Mouse (Mus musculus) forebrain, embryonic 13.5 days (tissue): ENCODE data around the gene Actn1. TPM values are rescaled to one million over a fixed set of nuclear protein-coding genes. Genes with fewer than 3 reads are reported as not detected.

Experiments used
- ATAC-seq: fragments of 200-750 bp; cut with Nextera tagmentation; 2 replicates; pipeline ENCODE4 v1.8.0; 2017
- H3K27ac ChIP-seq: fragments of 300-500 bp; sonication (generic); 2 replicates; pipeline ENCODE4 v1.5.1; 2015; ENCODE audit warnings: inconsistent platforms, mild to moderate bottlenecking, moderate library complexity
- H3K27me3 ChIP-seq: fragments of 300-500 bp; sonication (generic); 2 replicates; pipeline ENCODE4 v1.6.1; 2015; ENCODE audit warnings: mild to moderate bottlenecking, inconsistent platforms
- H3K36me3 ChIP-seq: fragments of 300-500 bp; sonication (generic); 2 replicates; pipeline ENCODE4 v1.6.1; 2015; ENCODE audit warnings: mild to moderate bottlenecking, inconsistent platforms; ENCODE audit not compliant: poor library complexity, severe bottlenecking
- H3K4me1 ChIP-seq: fragments of 300-500 bp; sonication (generic); 2 replicates; pipeline ENCODE4 v1.6.1; 2015; ENCODE audit warnings: inconsistent platforms
- H3K4me2 ChIP-seq: fragments of 300-500 bp; sonication (generic); 2 replicates; pipeline ENCODE4 v1.6.1; 2015; ENCODE audit warnings: inconsistent platforms, mild to moderate bottlenecking, moderate library complexity
- H3K4me3 ChIP-seq: fragments of 300-500 bp; sonication (generic); 2 replicates; pipeline ENCODE4 v1.5.1; 2015; ENCODE audit warnings: mild to moderate bottlenecking, inconsistent platforms
- H3K9ac ChIP-seq: fragments of 300-500 bp; sonication (generic); 2 replicates; pipeline ENCODE4 v1.6.1; 2015; ENCODE audit warnings: mild to moderate bottlenecking, inconsistent platforms
- H3K9me3 ChIP-seq: fragments of 300-500 bp; sonication (generic); replicated peaks from 2 replicates; pipeline ENCODE4 v1.6.1; 2016; ENCODE audit warnings: inconsistent platforms
- WGBS: fragments of 180-500 bp; shearing (Covaris S2); methylation state at CpG from one replicate; pipeline ENCODE4 v1.1.7; 2015; 5-methylcytosine and 5-hydroxymethylcytosine counted together
- polyA plus RNA-seq: library from polyadenylated mRNA; unstranded; fragments of >200 nt; fragmentation: Nextera tagmentation; extraction: Ambion mirVana; gene quantifications from 2 replicates; pipeline ENCODE4 v1.2.1, GENCODE M21; 2015

Actn1 gene
- polyA plus RNA-seq, 1 experiment from 2014 or later, result 9.3 TPM

DNA sequence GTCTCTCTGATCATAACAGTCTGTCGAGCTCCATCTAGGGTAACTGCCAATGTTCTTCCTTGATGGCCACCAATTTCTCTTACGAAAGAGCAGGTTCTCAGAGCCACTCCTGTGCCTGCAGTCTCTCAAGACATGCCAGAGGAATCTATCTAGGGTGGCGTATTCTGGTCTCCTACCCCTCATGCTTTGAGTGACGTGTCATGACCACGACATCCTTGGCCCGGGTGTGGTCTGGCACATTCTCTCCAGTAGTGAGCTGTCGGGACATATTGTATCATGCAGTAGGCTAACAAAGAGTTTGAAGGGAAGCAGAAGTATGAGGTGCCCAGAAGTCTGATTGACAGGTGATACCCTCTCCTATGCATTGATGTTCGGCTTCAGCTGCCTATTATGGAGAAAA, 119.2 kb downstream of the Actn1 start:
- no peak overlapping the region for H3K9ac ChIP-seq
- no peaks in the 10 kb centered on the region for H3K27me3 ChIP-seq
- H3K36me3 ChIP-seq, result no peaks in the 10 kb centered on the region
- peaks cover 9% of the 10 kb centered on the region for H3K4me1 ChIP-seq
- H3K4me2 ChIP-seq, result no peak overlapping the region
- ATAC-seq, result no peak
- H3K9me3 ChIP-seq, result no peaks in the 10 kb centered on the region
- no peak overlapping the region for H3K4me3 ChIP-seq
- WGBS, result 85% methylated on average over 8 of the region's 8 CpGs
- H3K27ac ChIP-seq, result no peak overlapping the region

DNA sequence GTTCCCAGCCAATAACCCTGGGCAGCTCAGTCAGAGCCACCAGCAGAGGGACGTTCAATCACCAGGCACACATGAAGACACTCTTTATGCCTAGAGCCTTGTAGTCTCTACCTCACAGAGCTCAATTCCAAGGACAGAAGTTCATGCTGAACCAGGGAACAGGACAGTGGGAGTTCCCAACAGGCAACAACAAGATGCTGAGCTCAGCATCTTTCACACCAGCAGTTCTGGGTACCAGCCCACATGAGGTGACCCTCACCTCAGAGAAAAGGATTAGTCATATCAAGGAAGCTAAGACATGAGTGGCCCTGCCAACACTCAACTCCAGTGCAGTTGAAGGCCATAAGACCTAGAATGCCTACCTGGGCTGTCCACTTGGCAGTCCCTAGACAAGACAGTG, 122.4 kb downstream of the Actn1 start:
- Histone ChIP-seq H3K27ac (no peak overlapping the region), H3K4me1 (no peaks in the 10 kb centered on the region), H3K36me3 (no peaks in the 10 kb centered on the region), H3K27me3 (no peaks in the 10 kb centered on the region), H3K9ac (no peak overlapping the region), H3K4me3 (no peak overlapping the region), H3K9me3 (no peaks in the 10 kb centered on the region), H3K4me2 (no peak overlapping the region)
- WGBS, result 84% methylated on average over 1 of the region's 1 CpGs
- ATAC-seq, result no peak

DNA sequence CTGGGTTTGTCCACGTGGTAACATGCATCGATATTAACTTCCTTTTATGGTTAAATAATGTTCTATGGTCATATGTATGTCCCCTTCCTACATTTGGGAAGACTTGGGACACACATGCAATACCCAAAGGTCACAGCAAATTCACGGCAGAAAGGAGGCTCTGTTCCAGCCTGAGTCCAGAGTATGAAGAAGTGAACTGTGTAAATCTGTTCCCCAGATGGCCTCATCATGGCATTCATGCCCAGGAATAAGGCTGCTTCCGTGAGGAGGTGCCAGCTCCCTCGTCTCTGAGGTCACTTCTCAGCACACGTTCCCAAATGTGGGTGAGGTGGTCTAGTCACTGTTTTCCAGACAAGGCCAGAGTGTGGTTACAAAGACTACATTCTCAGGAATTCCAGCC, 122.9 kb downstream of the Actn1 start:
- Histone ChIP-seq H3K27me3 (no peaks in the 10 kb centered on the region), H3K9ac (no peak overlapping the region), H3K4me3 (no peak overlapping the region), H3K9me3 (no peaks in the 10 kb centered on the region), H3K27ac (no peak overlapping the region), H3K36me3 (no peaks in the 10 kb centered on the region), H3K4me2 (no peak overlapping the region), H3K4me1 (peaks cover 2% of the 10 kb centered on the region)
- ATAC-seq, result no peak
- 76% methylated on average over 6 of the region's 6 CpGs for WGBS

GRCm38 (mm10) chr12:80136264-80136930, 123.8 kb downstream of the Actn1 start:
- no peak for ATAC-seq
- no peaks in the 10 kb centered on the region for H3K27me3 ChIP-seq

GRCm38 (mm10) chr12:80135173-80135572, 125.0 kb downstream of the Actn1 start:
- Histone ChIP-seq H3K9ac (no peak overlapping the region), H3K27ac (no peak overlapping the region), H3K9me3 (no peaks in the 10 kb centered on the region), H3K4me1 (peaks cover 21% of the 10 kb centered on the region), H3K4me3 (no peak overlapping the region), H3K27me3 (no peaks in the 10 kb centered on the region), H3K4me2 (no peak overlapping the region), H3K36me3 (no peaks in the 10 kb centered on the region)
- 94% methylated on average over 8 of the region's 8 CpGs for WGBS
- no peak for ATAC-seq

More at GRCm38 (mm10) chr12:80136264-80136930, 123.8 kb downstream of the Actn1 start:
- H3K4me2 ChIP-seq, result no peak overlapping the region
- H3K4me1 ChIP-seq, result peaks cover 11% of the 10 kb centered on the region
- H3K36me3 ChIP-seq, result no peaks in the 10 kb centered on the region
- no peak overlapping the region for H3K4me3 ChIP-seq
- H3K9me3 ChIP-seq, result no peaks in the 10 kb centered on the region
- no peak overlapping the region for H3K9ac ChIP-seq
- H3K27ac ChIP-seq, result no peak overlapping the region
- 94% methylated on average over 12 of the region's 12 CpGs for WGBS

- ATAC-seq, result peak; percentile 53
- 37% methylated on average over 9 of the region's 9 CpGs for WGBS
- peaks cover 32% of the 10 kb centered on the region for H3K4me1 ChIP-seq
- no peaks in the 10 kb centered on the region for H3K9me3 ChIP-seq
- H3K9ac ChIP-seq, result no peak overlapping the region
- H3K36me3 ChIP-seq, result no peaks in the 10 kb centered on the region
- H3K4me3 ChIP-seq, result no peak overlapping the region; the same call in 1 of the 2 replicates
- no peaks in the 10 kb centered on the region for H3K27me3 ChIP-seq
- H3K4me2 ChIP-seq, result peak overlapping the region; percentile 82; the same call in 1 of the 2 replicates
- H3K27ac ChIP-seq, result no peak overlapping the region
Observed at GRCm38 (mm10) chr12:80133011-80133545, 127.1 kb downstream of the Actn1 start.

DNA sequence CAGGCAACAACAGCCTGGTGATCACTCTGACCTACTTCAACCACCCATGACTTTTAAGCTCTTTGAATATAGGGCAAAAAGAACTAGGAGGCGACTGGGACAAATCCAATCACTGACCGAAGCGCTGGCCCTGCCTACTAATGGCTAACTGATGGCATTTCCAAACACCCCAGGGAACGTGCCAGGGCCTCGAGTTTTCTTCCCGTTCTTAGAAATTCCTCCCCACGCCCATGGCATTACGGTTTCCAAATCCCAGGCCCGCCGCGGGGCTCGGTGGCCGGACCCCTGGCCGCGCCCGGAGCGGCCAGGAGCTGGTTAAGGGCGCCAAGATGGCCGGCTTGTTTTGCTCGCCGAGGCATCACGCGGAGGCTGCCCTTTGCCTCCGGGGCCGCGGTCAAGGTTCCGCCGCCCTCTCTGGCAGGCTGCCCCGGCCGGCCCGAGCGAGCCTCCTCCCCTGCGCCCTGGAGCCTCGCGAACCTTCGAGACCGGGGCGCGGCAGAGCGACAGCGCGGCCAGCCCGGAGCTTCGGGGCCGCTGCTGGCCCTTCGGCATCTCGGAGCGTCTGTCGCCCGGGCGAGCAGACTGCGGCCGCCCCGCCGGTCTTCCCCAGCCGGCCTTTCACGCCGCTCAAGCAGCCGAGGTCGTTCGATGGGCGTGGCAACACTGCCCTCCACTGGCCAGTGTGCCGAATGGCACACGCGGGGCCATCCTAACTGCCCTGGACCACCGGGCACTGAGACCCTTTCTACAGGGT, 127.7 kb downstream of the Actn1 start:
- peak; percentile 88 for ATAC-seq
- H3K4me1 ChIP-seq, result peaks cover 32% of the 10 kb centered on the region
- H3K4me2 ChIP-seq, result peak overlapping the region; percentile 82
- no peaks in the 10 kb centered on the region for H3K36me3 ChIP-seq
- under 1% methylated on average over 60 of the region's 66 CpGs for WGBS
- peak overlapping the region; percentile 88 for H3K9ac ChIP-seq
- H3K4me3 ChIP-seq, result peak overlapping the region; percentile 64
- no peaks in the 10 kb centered on the region for H3K9me3 ChIP-seq
- no peaks in the 10 kb centered on the region for H3K27me3 ChIP-seq
- peak overlapping the region; percentile 94 for H3K27ac ChIP-seq

GRCm38 (mm10) chr12:80131359-80132249, 128.6 kb downstream of the Actn1 start:
- Histone ChIP-seq H3K4me3 (peak overlapping the region; percentile 64), H3K9me3 (no peaks in the 10 kb centered on the region), H3K9ac (peak overlapping the region; percentile 88), H3K4me2 (peak overlapping the region; percentile 82), H3K36me3 (no peaks in the 10 kb centered on the region), H3K27me3 (no peaks in the 10 kb centered on the region), H3K27ac (peak overlapping the region; percentile 94), H3K4me1 (peaks cover 32% of the 10 kb centered on the region)
- 48% methylated on average over 17 of the region's 17 CpGs for WGBS
- no peak for ATAC-seq

DNA sequence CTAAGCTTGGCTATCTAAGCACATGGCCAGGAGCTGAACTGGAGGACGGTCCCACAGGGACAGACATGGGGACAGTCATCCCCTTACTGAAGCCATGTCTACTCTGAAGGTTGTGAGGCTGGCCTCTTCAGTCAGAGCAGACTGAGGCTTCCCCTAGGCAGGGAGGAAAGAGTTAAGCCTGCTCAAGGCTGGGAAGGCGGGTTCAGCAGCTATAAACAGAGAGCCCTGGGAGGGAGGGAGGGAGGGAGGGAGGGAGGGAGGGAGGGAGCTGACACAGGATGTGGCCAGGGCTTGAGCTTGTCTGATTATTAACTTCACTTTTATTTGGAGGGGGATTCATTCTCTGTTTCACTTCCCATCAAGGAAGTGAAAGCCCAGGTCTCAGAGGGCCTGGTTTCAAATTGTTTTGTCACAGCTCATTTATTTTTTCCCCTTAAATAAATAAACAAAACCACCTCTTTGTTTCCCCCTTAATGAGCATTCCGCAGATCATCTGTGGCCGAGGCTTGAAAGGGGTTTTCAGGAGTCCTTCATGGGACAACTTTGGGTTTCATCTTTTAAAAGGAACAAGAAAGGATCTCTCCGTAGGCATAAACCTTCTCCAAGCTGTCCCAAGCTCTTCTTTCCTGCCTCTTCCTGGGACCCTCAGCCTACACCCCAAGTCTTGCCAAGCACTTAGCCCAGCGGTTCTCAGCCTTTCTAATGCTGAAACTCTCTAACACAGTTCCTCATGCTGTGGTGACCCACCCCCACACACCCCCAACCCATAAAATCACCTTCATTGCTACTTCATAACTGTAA, 129.4 kb downstream of the Actn1 start:
- Histone ChIP-seq H3K4me3 (no peak overlapping the region), H3K4me2 (peak overlapping the region; percentile 82), H3K27me3 (no peaks in the 10 kb centered on the region), H3K9me3 (no peaks in the 10 kb centered on the region), H3K4me1 (peaks cover 32% of the 10 kb centered on the region), H3K27ac (peak overlapping the region; percentile 94), H3K36me3 (0 out of 2 replicates have a peak, but pooled peaks cover 4% of the 10 kb centered on the region), H3K9ac (peak overlapping the region; percentile 17; the same call in 1 of the 2 replicates)
- peak; percentile 54 for ATAC-seq
- 7% methylated on average over 5 of the region's 6 CpGs for WGBS

DNA sequence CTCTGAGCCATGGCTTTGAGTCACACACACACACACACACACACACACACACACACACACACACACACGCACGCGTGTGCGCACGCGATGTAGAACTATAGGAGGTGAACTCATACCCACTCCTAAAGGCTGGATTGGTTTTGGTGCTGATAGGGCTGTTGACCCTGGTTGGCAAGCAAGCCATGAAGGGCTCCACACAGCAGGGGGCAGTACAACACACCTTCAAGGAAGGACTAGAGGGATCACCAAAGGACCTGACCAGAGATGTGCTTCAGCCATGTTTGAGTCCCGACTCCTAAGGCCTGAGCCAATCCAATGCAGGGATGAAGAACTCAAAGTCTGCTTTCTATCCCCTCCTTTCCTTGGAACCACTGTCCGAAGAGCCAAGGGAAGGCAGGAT, 130.6 kb downstream of the Actn1 start:
- Histone ChIP-seq H3K27ac (no peak overlapping the region; the same call in 1 of the 2 replicates), H3K9me3 (no peaks in the 10 kb centered on the region), H3K4me3 (no peak overlapping the region), H3K4me2 (no peak overlapping the region), H3K36me3 (0 out of 2 replicates have a peak, but pooled peaks cover 4% of the 10 kb centered on the region), H3K4me1 (peaks cover 32% of the 10 kb centered on the region), H3K9ac (no peak overlapping the region), H3K27me3 (no peaks in the 10 kb centered on the region)
- 94% methylated on average over 8 of the region's 8 CpGs for WGBS
- ATAC-seq, result no peak

- Histone ChIP-seq H3K9ac (no peak overlapping the region), H3K4me3 (no peak overlapping the region), H3K27ac (no peak overlapping the region), H3K4me2 (no peak overlapping the region), H3K36me3 (0 out of 2 replicates have a peak, but pooled peaks cover 4% of the 10 kb centered on the region), H3K4me1 (peaks cover 40% of the 10 kb centered on the region), H3K27me3 (no peaks in the 10 kb centered on the region), H3K9me3 (no peaks in the 10 kb centered on the region)
- 91% methylated on average over 5 of the region's 5 CpGs for WGBS
- no peak for ATAC-seq
Observed at GRCm38 (mm10) chr12:80127191-80127762, 132.9 kb downstream of the Actn1 start.
